Mouse (Mus musculus): ENCODE data around the gene Rfc5. TPM values are rescaled to one million over a fixed set of nuclear protein-coding genes. Genes with fewer than 3 reads are reported as not detected.
"Not testable (repeated sequence)": the region's sequence is repeated elsewhere in the genome, so short reads cannot be mapped to it uniquely, and the experiment has no call there.

Gene Rfc5
- polyA plus RNA-seq, 1 experiment from 2014 or later: 33.1 TPM

DNA sequence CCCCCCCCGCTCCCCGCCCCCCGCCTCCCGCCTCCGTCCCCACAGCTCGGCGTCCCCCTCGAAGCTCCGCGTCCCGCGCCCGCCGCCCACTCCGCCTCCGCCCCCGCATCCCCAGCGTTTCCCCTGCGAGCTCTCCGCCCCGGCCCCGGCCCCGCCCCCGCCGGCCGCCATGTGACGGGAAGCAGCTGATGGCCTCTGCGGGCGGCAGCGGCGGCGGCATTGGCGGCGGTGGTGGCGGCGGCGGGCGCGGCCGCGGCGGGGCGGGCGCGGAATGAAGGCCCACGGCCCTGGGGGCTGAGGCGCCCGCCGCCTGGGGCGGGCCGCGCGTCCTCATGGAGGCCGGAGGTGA is 31.7 kb downstream of the Rfc5 start, which contains the start of gene Wsb2:
Gene Wsb2 (plus strand): TSS at position 176 of the 349 bp plus-strand sequence.
- Histone ChIP-seq H3K27ac (peak within 1 kb of the TSS; percentile 91), H3K27me3 (replicated peaks) (no peaks in the 10 kb centered on the region), H3K9ac (peak within 1 kb of the TSS; percentile 95), H3K36me3 (replicated peaks) (no peaks in the 10 kb centered on the region), H3K4me1 (peaks cover 40% of the 10 kb centered on the region), H3K4me3 (peak within 1 kb of the TSS; percentile 79), H3K4me2 (peak within 1 kb of the TSS; percentile 95), H3K9me3 (no peaks in the 10 kb centered on the region)
- ATAC-seq (replicated peaks): peak; percentile 84
- whole genome bisulfite sequencing: under 1% methylated on average over 22 of the region's 54 CpGs

DNA sequence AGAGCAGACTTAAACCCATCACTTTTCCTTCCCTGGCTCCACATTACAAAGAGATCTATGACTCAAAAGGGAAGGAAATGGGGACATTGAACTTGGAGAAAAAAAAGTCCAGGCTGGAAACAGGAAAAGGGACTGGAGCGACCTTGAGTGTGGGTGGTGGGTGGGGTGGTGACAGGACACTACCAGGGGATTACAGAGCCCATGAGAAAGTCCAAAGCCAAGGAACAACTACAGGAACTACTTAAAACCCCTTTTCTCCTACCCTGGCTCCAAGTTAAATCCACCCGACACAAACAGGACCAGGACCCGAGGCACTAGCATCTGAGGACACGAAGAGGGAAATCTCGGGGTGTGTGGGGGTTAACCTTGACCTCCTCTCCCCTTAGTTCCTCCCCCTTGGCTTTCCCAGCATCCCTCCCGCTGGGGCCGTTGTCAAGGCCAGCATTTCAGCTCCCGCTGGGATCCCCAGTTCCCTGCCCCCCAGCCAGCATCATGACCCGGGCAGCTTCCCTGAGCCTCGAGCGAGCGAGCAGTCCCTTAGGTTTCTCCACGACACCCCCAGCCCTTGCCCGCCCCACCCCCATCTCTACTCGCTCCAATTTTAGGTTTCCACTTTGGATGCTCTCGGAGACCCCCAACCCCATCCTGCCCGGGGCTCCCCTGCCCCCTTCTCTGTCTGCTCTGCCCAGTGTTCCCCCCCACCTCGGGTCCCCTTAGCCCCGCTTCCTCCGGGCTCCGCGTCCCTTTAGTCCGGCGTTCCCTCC is 32.3 kb downstream of the Rfc5 start:
- peak; percentile 67 for ATAC-seq (replicated peaks)
- H3K36me3 ChIP-seq (replicated peaks): no peaks in the 10 kb centered on the region
- no peaks in the 10 kb centered on the region for H3K27me3 ChIP-seq (replicated peaks)
- no peaks in the 10 kb centered on the region for H3K9me3 ChIP-seq
- H3K27ac ChIP-seq: peak overlapping the region; percentile 91
- H3K4me2 ChIP-seq: peak overlapping the region; percentile 95
- peaks cover 40% of the 10 kb centered on the region for H3K4me1 ChIP-seq
- WGBS: 0% methylated on average over 17 of the region's 24 CpGs
- peak overlapping the region; percentile 79 for H3K4me3 ChIP-seq
- peak overlapping the region; percentile 95 for H3K9ac ChIP-seq

DNA sequence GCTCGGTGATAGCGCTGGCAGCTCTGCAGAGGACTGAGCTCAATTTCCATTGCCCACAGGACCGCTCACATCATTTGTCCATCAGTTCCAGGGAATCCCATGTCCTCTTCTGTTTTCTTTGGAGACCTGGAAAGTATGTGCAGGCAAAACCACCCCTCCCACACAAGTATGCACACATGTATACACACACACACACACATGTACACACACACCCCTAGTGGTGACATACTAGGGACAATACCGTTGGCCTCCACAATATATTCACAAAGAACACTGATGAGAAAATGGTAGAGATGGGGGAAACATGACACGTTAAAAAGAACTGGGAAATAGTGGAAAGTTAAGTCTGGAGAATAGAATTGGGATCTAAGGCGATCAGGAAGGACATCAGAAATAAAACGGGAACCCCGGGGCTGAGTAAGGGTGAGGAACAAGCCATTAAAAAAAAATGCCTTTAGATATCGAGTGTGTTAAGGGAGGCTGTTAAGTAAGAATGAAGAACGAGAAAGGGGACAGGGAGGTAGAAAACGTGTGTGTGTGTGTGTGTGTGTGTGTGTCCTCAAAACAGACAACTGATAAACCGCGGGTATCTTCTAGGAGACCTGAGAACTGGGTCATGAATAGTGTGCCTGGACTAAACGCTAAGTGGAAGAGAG is 33.1 kb downstream of the Rfc5 start:
- WGBS: 55% methylated on average over 14 of the region's 14 CpGs
- H3K9ac ChIP-seq: no peak overlapping the region
- no peak for ATAC-seq (replicated peaks)

DNA sequence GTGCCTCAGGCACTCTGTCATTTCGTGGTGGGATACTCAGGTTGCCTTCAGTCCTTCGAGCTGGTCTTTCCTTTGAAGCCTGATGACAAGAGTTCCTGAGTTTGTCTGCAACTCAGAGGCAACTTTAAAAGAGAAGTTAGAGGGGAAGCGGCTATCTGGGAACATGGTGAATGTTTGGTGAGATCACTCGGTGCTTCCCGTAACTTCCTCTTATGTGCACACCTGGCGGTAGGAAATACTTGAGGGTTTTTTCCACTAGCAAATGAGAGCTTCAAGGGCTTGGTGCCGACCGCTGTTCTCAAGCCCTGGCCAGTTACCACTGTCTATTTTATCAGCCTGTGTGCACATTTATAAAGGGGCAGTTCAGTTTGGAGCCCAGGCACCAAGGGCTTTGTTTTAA is 34.7 kb downstream of the Rfc5 start:
- no peaks in the 10 kb centered on the region for H3K9me3 ChIP-seq

More for the DNA sequence above, 33.1 kb downstream of the Rfc5 start:
- no peaks in the 10 kb centered on the region for H3K27me3 ChIP-seq (replicated peaks)
- no peaks in the 10 kb centered on the region for H3K36me3 ChIP-seq (replicated peaks)
- H3K4me1 ChIP-seq: peaks cover 34% of the 10 kb centered on the region
- H3K27ac ChIP-seq: peak overlapping the region; percentile 91; the same call in 1 of the 2 replicates
- no peaks in the 10 kb centered on the region for H3K9me3 ChIP-seq
- peak overlapping the region; percentile 95 for H3K4me2 ChIP-seq
- H3K4me3 ChIP-seq: peak overlapping the region; percentile 79; the same call in 1 of the 2 replicates

DNA sequence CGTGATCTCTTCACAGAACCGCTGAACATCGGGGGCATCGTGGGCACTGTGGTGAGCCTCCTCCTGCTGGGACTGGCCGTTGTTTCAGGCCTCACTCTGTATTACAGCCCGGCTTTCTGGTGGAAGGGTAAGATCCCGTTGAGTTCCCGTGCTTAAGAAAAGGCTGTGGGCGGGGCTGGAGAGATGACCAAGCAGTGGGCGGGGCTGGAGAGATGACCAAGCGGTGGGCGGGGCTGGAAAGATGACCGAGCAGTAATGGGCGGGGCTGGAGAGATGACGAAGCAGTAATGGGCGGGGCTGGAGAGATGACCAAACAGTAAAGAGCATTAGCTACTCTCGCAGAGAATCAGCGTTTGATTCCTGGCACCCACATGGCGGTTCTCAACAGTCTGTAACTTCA is 40.6 kb downstream of the Rfc5 start:
- Histone ChIP-seq H3K36me3 (replicated peaks) (no peaks in the 10 kb centered on the region), H3K4me1 (no peaks in the 10 kb centered on the region), H3K27ac (no peak overlapping the region), H3K9ac (no peak overlapping the region), H3K4me2 (no peak overlapping the region), H3K4me3 (no peak overlapping the region), H3K27me3 (replicated peaks) (no peaks in the 10 kb centered on the region), H3K9me3 (no peaks in the 10 kb centered on the region)
- WGBS: 22% methylated on average over 19 of the region's 19 CpGs
- ATAC-seq (replicated peaks): no peak

More for the DNA sequence above, 34.7 kb downstream of the Rfc5 start:
- no peaks in the 10 kb centered on the region for H3K36me3 ChIP-seq (replicated peaks)
- no peak overlapping the region for H3K9ac ChIP-seq
- H3K4me3 ChIP-seq: no peak overlapping the region
- H3K27ac ChIP-seq: no peak overlapping the region
- no peak for ATAC-seq (replicated peaks)
- no peaks in the 10 kb centered on the region for H3K27me3 ChIP-seq (replicated peaks)
- H3K4me2 ChIP-seq: no peak overlapping the region
- peaks cover 18% of the 10 kb centered on the region for H3K4me1 ChIP-seq
- WGBS: 77% methylated on average over 8 of the region's 8 CpGs

DNA sequence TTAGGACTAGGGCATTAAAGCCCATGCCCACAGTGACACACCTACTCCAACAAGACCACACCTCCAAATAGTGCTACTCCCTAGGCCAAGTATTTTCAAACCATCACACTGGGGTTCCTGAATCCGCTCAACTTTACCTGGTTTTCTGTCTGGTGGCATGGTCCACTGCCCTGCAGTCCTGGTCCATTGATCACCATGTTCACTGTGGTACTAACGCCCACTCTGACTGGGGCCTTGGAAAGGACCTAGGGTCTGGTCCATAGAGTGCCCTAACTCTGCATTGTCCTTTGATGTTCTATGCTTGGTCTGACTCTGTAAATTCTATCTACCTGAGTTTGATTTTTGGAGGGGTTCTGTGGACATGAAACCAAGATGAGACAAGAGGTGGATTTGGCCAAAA is 41.0 kb downstream of the Rfc5 start:
- 91% methylated on average over 2 of the region's 2 CpGs for WGBS
- H3K27me3 ChIP-seq (replicated peaks): no peaks in the 10 kb centered on the region
- H3K27ac ChIP-seq: no peak overlapping the region
- H3K4me3 ChIP-seq: no peak overlapping the region
- no peaks in the 10 kb centered on the region for H3K4me1 ChIP-seq
- no peaks in the 10 kb centered on the region for H3K36me3 ChIP-seq (replicated peaks)
- H3K9ac ChIP-seq: no peak overlapping the region
- no peaks in the 10 kb centered on the region for H3K9me3 ChIP-seq
- no peak overlapping the region for H3K4me2 ChIP-seq
- no peak for ATAC-seq (replicated peaks)

DNA sequence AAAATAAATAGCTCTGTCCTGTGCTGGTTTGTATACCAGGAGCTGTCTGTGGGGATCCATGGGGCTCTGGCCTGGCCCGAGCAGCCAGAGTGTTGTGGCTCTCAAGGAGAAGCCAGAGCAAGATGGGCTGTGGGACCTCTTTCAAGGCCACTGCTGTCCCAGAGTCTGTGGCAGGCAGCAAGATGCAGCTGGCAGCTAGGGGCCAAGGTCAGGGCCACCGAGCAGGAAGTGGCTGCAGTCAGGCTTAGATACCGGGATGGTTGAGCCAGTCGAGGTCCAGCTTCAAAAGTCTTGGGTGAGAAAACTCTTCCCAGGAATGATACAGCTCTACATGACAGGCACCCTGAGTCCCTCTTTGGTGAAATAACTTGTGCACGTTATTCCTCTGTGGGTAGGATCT is 41.8 kb downstream of the Rfc5 start:
- no peak overlapping the region for H3K4me3 ChIP-seq
- ATAC-seq (replicated peaks): no peak

DNA sequence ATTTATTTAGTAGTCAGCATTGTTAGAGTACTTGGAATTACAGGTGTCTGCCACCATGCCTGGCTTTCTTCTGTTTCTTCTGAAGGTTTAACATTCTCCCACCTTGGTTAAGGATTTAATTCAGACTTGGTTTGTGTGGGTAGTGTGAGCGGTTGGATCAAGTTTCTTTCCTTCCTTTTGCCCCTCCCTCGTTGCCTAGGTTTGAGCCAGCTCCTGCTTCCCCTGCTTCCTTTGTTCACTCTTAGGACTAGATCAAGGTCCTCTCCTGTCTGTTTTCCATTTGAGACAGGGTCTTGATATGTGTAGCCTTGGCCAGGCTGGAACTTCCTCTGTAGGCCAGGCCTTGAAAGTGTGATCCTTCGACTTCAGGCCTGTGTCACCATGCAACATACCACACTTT is 42.6 kb downstream of the Rfc5 start:
- H3K4me3 ChIP-seq: no peak overlapping the region
- H3K9me3 ChIP-seq: no peaks in the 10 kb centered on the region
- no peaks in the 10 kb centered on the region for H3K4me1 ChIP-seq
- no peak for ATAC-seq (replicated peaks)
- H3K36me3 ChIP-seq (replicated peaks): no peaks in the 10 kb centered on the region
- no peaks in the 10 kb centered on the region for H3K27me3 ChIP-seq (replicated peaks)
- WGBS: 63% methylated on average over 3 of the region's 3 CpGs
- no peak overlapping the region for H3K4me2 ChIP-seq
- no peak overlapping the region for H3K27ac ChIP-seq
- no peak overlapping the region for H3K9ac ChIP-seq

More for the DNA sequence above, 41.8 kb downstream of the Rfc5 start:
- no peaks in the 10 kb centered on the region for H3K4me1 ChIP-seq
- 84% methylated on average over 5 of the region's 5 CpGs for WGBS
- no peak overlapping the region for H3K4me2 ChIP-seq
- H3K27ac ChIP-seq: no peak overlapping the region
- no peaks in the 10 kb centered on the region for H3K27me3 ChIP-seq (replicated peaks)
- no peaks in the 10 kb centered on the region for H3K36me3 ChIP-seq (replicated peaks)
- H3K9me3 ChIP-seq: no peaks in the 10 kb centered on the region
- no peak overlapping the region for H3K9ac ChIP-seq

DNA sequence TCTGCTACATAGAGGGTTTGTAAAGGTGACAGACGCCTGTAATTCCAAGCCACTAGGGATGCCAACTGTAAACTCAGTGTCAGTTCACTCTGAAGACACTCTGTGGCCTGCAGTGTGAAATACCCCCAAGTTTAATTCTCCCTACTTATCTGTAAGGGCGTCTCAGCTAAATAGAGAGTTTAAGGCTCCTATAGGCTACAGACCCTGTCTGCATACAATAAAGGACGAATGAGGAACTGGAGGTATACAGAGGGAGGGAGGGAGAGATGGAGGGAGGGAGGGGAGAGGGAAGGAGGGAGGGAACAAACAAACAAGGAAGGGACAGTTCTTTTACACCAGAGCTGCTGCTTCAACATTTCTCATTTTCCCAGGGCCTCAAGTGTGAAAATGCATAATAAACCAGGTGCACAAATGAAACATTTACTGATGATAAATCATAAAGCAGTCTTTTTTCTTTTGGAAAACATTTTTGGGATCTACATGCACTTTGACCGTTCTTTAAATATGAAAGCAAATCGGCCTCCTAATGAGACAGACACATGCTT is 43.3 kb downstream of the Rfc5 start:
- Histone ChIP-seq H3K9me3 (no peaks in the 10 kb centered on the region), H3K27ac (no peak overlapping the region), H3K9ac (no peak overlapping the region), H3K36me3 (replicated peaks) (no peaks in the 10 kb centered on the region), H3K27me3 (replicated peaks) (no peaks in the 10 kb centered on the region), H3K4me1 (no peaks in the 10 kb centered on the region), H3K4me2 (no peak overlapping the region), H3K4me3 (no peak overlapping the region)
- no peak for ATAC-seq (replicated peaks)
- 87% methylated on average over 5 of the region's 5 CpGs for WGBS

DNA sequence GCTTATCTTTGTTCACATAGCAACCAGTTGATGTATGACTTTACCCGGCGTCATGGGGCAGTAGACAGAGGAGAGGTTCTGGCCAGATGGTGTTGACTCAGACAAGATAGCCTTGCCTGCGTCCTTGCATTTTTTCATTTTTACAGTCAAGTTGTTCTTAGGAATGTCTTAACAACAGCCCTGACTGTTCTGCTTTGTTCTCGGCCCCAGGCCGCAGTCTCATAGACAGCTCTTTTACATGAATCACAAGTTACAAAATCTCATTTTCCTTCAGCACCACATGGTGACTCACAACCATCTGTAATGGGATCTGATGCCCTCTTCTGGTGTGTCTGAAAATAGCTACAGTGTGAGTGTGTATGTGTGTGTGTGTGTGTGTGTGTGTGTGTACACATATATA is 44.4 kb downstream of the Rfc5 start:
- H3K36me3 ChIP-seq (replicated peaks); H3K9me3 ChIP-seq; ATAC-seq (replicated peaks); H3K27ac ChIP-seq; H3K9ac ChIP-seq; H3K4me3 ChIP-seq; H3K4me2 ChIP-seq; H3K27me3 ChIP-seq (replicated peaks); H3K4me1 ChIP-seq: not testable (repeated sequence)
- WGBS: 94% methylated on average over 5 of the region's 5 CpGs

DNA sequence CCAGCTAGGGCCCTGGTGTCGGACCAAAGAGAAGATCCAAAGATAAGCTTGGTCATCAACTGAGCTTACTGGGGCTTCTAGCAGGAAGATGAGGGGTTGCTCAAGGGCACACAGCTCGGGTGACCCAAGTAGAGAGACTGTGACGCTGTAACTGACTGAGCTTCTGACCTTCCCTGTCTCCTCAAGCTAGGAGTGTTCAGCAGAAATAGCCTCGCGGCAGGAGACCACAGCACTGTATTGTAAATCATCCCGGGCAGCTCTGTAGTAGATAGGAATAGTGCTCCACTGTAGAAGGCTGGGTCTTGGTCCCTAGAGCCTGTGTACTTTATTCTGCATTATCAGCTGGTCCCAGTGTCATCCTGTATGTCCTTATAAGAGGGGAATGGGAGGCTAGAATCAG is 47.0 kb downstream of the Rfc5 start:
- H3K4me3 ChIP-seq: no peak overlapping the region
- no peaks in the 10 kb centered on the region for H3K9me3 ChIP-seq
- H3K4me2 ChIP-seq: no peak overlapping the region
- WGBS: 89% methylated on average over 6 of the region's 6 CpGs
- ATAC-seq (replicated peaks): no peak
- no peaks in the 10 kb centered on the region for H3K36me3 ChIP-seq (replicated peaks)
- no peaks in the 10 kb centered on the region for H3K4me1 ChIP-seq
- no peaks in the 10 kb centered on the region for H3K27me3 ChIP-seq (replicated peaks)
- no peak overlapping the region for H3K27ac ChIP-seq
- H3K9ac ChIP-seq: no peak overlapping the region

DNA sequence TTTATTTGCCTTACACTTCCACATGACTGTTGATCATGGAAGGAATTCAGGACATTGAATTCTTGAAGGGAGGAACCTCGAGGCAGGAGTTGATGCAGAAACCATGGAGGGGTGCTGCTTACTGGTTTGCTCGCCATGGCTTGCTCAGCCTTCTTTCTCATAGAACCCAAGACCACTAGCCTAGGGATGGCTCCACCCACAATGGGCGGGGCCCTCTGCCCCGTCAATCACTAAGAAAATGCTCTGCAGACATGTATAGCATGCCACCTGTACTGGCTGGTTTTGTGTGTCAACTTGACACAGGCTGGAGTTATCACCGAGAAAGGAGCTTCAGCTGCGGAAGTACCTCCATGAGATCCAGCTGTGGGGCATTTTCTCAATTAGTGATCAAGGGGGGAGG is 48.8 kb downstream of the Rfc5 start:
- 85% methylated on average over 6 of the region's 6 CpGs for WGBS
- no peak for ATAC-seq (replicated peaks)
- Histone ChIP-seq H3K4me1 (no peaks in the 10 kb centered on the region), H3K27me3 (replicated peaks) (no peaks in the 10 kb centered on the region), H3K9me3 (no peaks in the 10 kb centered on the region), H3K9ac (no peak overlapping the region), H3K4me3 (no peak overlapping the region), H3K36me3 (replicated peaks) (no peaks in the 10 kb centered on the region), H3K4me2 (no peak overlapping the region), H3K27ac (no peak overlapping the region)
